Mouse (Mus musculus) gastrocnemius, adult 18-20 months (tissue): ENCODE data around the gene Net1. TPM values are rescaled to one million over a fixed set of nuclear protein-coding genes. Genes with fewer than 3 reads are reported as not detected.
"Not testable (repeated sequence)": the region's sequence is repeated elsewhere in the genome, so short reads cannot be mapped to it uniquely, and the experiment has no call there.

Experiments
- DNase-seq: peaks from one replicate; pipeline ENCODE4 v3.0.0; 2021; ENCODE audit warnings: low spot score
- microRNA-seq: library from miRNA; unstranded; fragments of <30 nt; microRNA quantifications from one replicate; pipeline ENCODE4 v1.2.0, GENCODE M21; 2021
- total RNA-seq, 2 experiments: library from RNA; stranded (reverse); gene quantifications; 2 replicates each; pipeline ENCODE4 v1.2.3; 2021

The Net1 gene
- total RNA-seq, 2 experiments from 2014 or later = 38.1 to 49.1 TPM

DNA sequence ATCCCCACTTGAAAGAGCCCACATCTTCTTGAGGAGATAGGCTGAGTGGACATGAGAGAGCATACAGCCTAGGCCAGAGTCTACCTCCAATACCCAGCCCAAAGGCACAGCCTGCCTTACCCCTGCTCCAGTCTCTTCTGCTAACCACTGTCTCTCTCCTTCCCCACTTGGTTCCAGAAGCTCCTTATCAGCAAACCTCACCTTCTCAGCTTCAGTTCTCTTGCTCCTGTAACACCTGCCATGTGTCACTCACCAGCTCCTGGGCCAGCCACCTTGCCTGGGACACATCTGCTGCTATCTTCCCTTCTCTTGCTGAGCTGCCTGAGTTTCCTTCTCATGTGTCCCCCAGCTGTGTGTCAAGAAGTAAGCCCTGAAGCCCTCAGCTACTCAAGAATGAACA lies 84.4 kb downstream of the Net1 start:
- not testable (repeated sequence) for DNase-seq

DNA sequence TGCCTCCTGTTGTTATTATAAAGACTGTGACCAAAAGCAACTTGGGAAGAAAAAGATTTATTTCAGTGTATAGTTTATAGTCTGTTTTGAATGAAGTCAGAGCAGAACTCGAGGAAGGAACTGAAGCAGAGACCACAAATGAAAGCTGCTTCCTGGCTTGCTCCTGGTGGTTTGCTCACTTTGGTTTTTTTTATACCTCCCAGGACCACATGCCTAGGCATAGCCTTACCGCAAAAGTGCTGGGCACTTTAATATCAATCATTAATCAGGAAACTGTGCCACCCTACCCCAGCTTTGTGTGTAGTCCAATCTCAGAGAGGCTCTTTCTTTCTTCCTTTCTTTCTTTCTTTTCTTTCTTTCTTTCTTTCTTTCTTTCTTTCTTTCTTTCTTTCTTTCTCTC lies 85.6 kb downstream of the Net1 start:
- DNase-seq = no peak

Small RNA genes lying within 50 kb of the gene (microRNA-seq; reads per million reads assigned to microRNA genes)
- gene Gm22460 = not detected

Other genes starting within 250 kb of the Net1 start
- not detected for gene Calml3, start 113.9 kb downstream of the Net1 start, total RNA-seq
- 1 to 10 TPM in 1 of 2 experiments, not detected in 1; 1.9 TPM for gene Calm4, start 80.5 kb downstream of the Net1 start, total RNA-seq
- gene Calm5, start 64.0 kb downstream of the Net1 start, total RNA-seq = under 1 TPM in 1 of 2 experiments, not detected in 1; 0.43 TPM
- gene Tubal3, start 54 bp upstream of the Net1 start, total RNA-seq = not detected
- not detected for gene Ucn3, start 27.1 kb upstream of the Net1 start, total RNA-seq
- 1 to 10 TPM; 2.3 to 2.6 TPM for gene Akr1c14, start 130.8 kb upstream of the Net1 start, total RNA-seq
- under 1 TPM; 0.25 to 0.33 TPM for gene Akr1c18, start 232.4 kb upstream of the Net1 start, total RNA-seq